Mouse (Mus musculus) adrenal gland, postnatal 10 days (tissue): ENCODE results near the gene Mink1. TPM values are rescaled to one million over a fixed set of nuclear protein-coding genes. Genes with fewer than 3 reads are reported as not detected.
A peak's percentile ranks its signal among the peaks of the same experiment; 100 is the strongest.

ENCODE experiments used
- DNase-seq: peaks from one replicate; pipeline ENCODE4 v3.0.0; 2021; ENCODE audit warnings: mixed read lengths
- total RNA-seq, 2 experiments: library from RNA; stranded (reverse); gene quantifications; 2 replicates each; pipeline ENCODE4 v1.2.3; 2021

Mink1 gene
- total RNA-seq, 2 experiments from 2014 or later, result 49.0 to 55.8 TPM

- peak; percentile 82 for DNase-seq
Observed at GRCm38 (mm10) chr11:70653345-70654197, 90.9 kb downstream of the Mink1 start.

GRCm38 (mm10) chr11:70654198-70654922 lies 91.7 kb downstream of the Mink1 start, which contains the start of gene Pfn1:
Gene Pfn1, minus strand, starts transcription at chr11:70654644.
- peak; percentile 93 for DNase-seq

GRCm38 (mm10) chr11:70654923-70655570 lies 92.4 kb downstream of the Mink1 start:
- peak; percentile 93 for DNase-seq

GRCm38 (mm10) chr11:70655571-70656455 lies 93.1 kb downstream of the Mink1 start:
- DNase-seq, result peak; percentile 73

GRCm38 (mm10) chr11:70656456-70656927 lies 93.8 kb downstream of the Mink1 start:
- peak; percentile 60 for DNase-seq

GRCm38 (mm10) chr11:70656964-70657363 lies 94.3 kb downstream of the Mink1 start, which contains the start of gene Eno3:
Gene Eno3, plus strand, starts transcription at chr11:70657202.
- peak; percentile 46 for DNase-seq

GRCm38 (mm10) chr11:70657573-70657972 lies 94.9 kb downstream of the Mink1 start:
- no peak for DNase-seq

GRCm38 (mm10) chr11:70657991-70658390 lies 95.3 kb downstream of the Mink1 start:
- DNase-seq, result no peak

GRCm38 (mm10) chr11:70658521-70658920 lies 95.8 kb downstream of the Mink1 start:
- no peak for DNase-seq

- no peak for DNase-seq
Observed at GRCm38 (mm10) chr11:70658942-70659341, 96.3 kb downstream of the Mink1 start.

- no peak for DNase-seq
Observed at GRCm38 (mm10) chr11:70660571-70660970, 97.9 kb downstream of the Mink1 start.

- no peak for DNase-seq
Observed at GRCm38 (mm10) chr11:70663101-70663500, 100.4 kb downstream of the Mink1 start.

GRCm38 (mm10) chr11:70663957-70664356 lies 101.3 kb downstream of the Mink1 start:
- no peak for DNase-seq

Other genes with a start within 250 kb of the Mink1 start
- gene Alox12e, start 240.3 kb upstream of the Mink1 start, total RNA-seq, result not detected
- gene Alox15, start 210.8 kb upstream of the Mink1 start, total RNA-seq, result 1 to 10 TPM; 2.0 to 2.5 TPM
- 10 to 100 TPM; 23.2 to 24.6 TPM for gene Pelp1, start 152.8 kb upstream of the Mink1 start, total RNA-seq
- 10 to 100 TPM; 21.7 to 26.0 TPM for gene Arrb2, start 130.2 kb upstream of the Mink1 start, total RNA-seq
- gene Med11, start 111.0 kb upstream of the Mink1 start, total RNA-seq, result 10 to 100 TPM; 16.1 to 18.5 TPM
- 1 to 10 TPM in 1 of 2 experiments, under 1 TPM in 1; 0.93 to 1.8 TPM for gene Zmynd15, start 103.4 kb upstream of the Mink1 start, total RNA-seq
- gene Cxcl16, start 102.9 kb upstream of the Mink1 start, total RNA-seq, result 1 to 10 TPM; 4.2 to 5.8 TPM
- under 1 TPM; 0.55 to 0.84 TPM for gene Tm4sf5, start 57.6 kb upstream of the Mink1 start, total RNA-seq
- gene Vmo1, start 48.3 kb upstream of the Mink1 start, total RNA-seq, result under 1 TPM; 0.42 to 0.48 TPM
- gene Gltpd2, start 43.7 kb upstream of the Mink1 start, total RNA-seq, result 1 to 10 TPM; 4.9 to 9.8 TPM
- 100 to 1,000 TPM; 276 to 295 TPM for gene Psmb6, start 37.5 kb upstream of the Mink1 start, total RNA-seq
- gene Gm40193, start 29.9 kb upstream of the Mink1 start, total RNA-seq, result not detected
- gene Pld2, start 22.8 kb upstream of the Mink1 start, total RNA-seq, result 10 to 100 TPM in 1 of 2 experiments, 1 to 10 TPM in 1; 9.7 to 13.6 TPM
- gene 4930544D05Rik, start 53.0 kb downstream of the Mink1 start, total RNA-seq, result not detected
- gene Chrne, start 56.3 kb downstream of the Mink1 start, total RNA-seq, result 1 to 10 TPM in 1 of 2 experiments, not detected in 1; 1.6 TPM
- under 1 TPM; 0.30 TPM for gene Gp1ba, start 76.2 kb downstream of the Mink1 start, total RNA-seq
- gene Rnf167, start 84.4 kb downstream of the Mink1 start, total RNA-seq, result 10 to 100 TPM; 73.9 to 86.6 TPM
- gene Slc25a11, start 84.6 kb downstream of the Mink1 start, total RNA-seq, result 100 to 1,000 TPM; 180 to 220 TPM
- 100 to 1,000 TPM; 677 to 708 TPM for gene Pfn1, start 91.8 kb downstream of the Mink1 start, total RNA-seq
- gene Eno3, start 94.3 kb downstream of the Mink1 start, total RNA-seq, result 100 to 1,000 TPM in 1 of 2 experiments, 10 to 100 TPM in 1; 89.5 to 224 TPM
- 10 to 100 TPM; 66.5 to 72.6 TPM for gene Spag7, start 106.5 kb downstream of the Mink1 start, total RNA-seq
- 10 to 100 TPM; 34.3 to 43.8 TPM for gene Camta2, start 125.2 kb downstream of the Mink1 start, total RNA-seq
- gene Inca1, start 137.3 kb downstream of the Mink1 start, total RNA-seq, result 10 to 100 TPM; 13.8 to 18.9 TPM
- gene Kif1c, start 137.7 kb downstream of the Mink1 start, total RNA-seq, result 100 to 1,000 TPM; 156 to 176 TPM
- gene Zfp3, start 201.3 kb downstream of the Mink1 start, total RNA-seq, result 10 to 100 TPM in 1 of 2 experiments, 1 to 10 TPM in 1; 6.7 to 10.3 TPM
- gene Scimp, start 249.7 kb downstream of the Mink1 start, total RNA-seq, result under 1 TPM; 0.27 to 0.57 TPM